Mouse (Mus musculus) megakaryocyte, embryonic 14.5 days (primary cell): ENCODE measurements around the gene Cadm1. TPM values are rescaled to one million over a fixed set of nuclear protein-coding genes. Genes with fewer than 3 reads are reported as not detected.

Source experiments
- H3K27me3 ChIP-seq: replicated peaks from 2 replicates; pipeline ENCODE3; 2012; ENCODE audit warnings: inconsistent platforms
- H3K36me3 ChIP-seq: replicated peaks from 2 replicates; pipeline ENCODE3; 2012; ENCODE audit warnings: low read length, inconsistent platforms, mixed read lengths
- H3K4me1 ChIP-seq: 2 replicates; pipeline ENCODE4 v1.6.1; 2012; ENCODE audit warnings: inconsistent platforms
- H3K4me3 ChIP-seq: replicated peaks from 2 replicates; pipeline ENCODE3; 2012; ENCODE audit warnings: moderate library complexity, mild to moderate bottlenecking, inconsistent platforms
- H3K9me3 ChIP-seq: 2 replicates; pipeline ENCODE4 v1.6.1; 2012; ENCODE audit warnings: inconsistent platforms
- FLI1 ChIP-seq: IDR thresholded peaks from 2 replicates; pipeline ENCODE4 v1.6.1; 2012; ENCODE audit warnings: low read length, inconsistent platforms, mixed read lengths
- GATA1 ChIP-seq: IDR thresholded peaks from 3 replicates; pipeline ENCODE4 v1.6.1; 2012; ENCODE audit warnings: mixed read lengths, low read length, inconsistent platforms, borderline replicate concordance
- polyA plus RNA-seq: library from polyadenylated mRNA; stranded (reverse); fragments of >175 nt; gene quantifications from 2 replicates; pipeline ENCODE4 v1.2.3, GENCODE M21; 2012; ENCODE audit warnings: low replicate concordance; ENCODE audit not compliant: insufficient read depth

Gene Cadm1
- polyA plus RNA-seq, 1 experiment: 3.8 TPM

GRCm38 (mm10) chr9:47652203-47652602, 122.2 kb downstream of the Cadm1 start:
- Histone ChIP-seq H3K4me3 (no peak overlapping the region), H3K4me1 (no peaks in the 10 kb centered on the region), H3K36me3 (no peaks in the 10 kb centered on the region), H3K27me3 (no peaks in the 10 kb centered on the region), H3K9me3 (0 out of 2 replicates have a peak, but pooled peaks cover 5% of the 10 kb centered on the region)
- TF ChIP-seq GATA1: no peak

- Histone ChIP-seq H3K4me3 (no peak overlapping the region), H3K36me3 (no peaks in the 10 kb centered on the region), H3K27me3 (no peaks in the 10 kb centered on the region), H3K4me1 (no peaks in the 10 kb centered on the region), H3K9me3 (0 out of 2 replicates have a peak, but pooled peaks cover 5% of the 10 kb centered on the region)
- TF ChIP-seq GATA1 (no peak), FLI1 (no peak)
Measured at GRCm38 (mm10) chr9:47652936-47653335, 123.0 kb downstream of the Cadm1 start.

- H3K27me3 ChIP-seq: no peaks in the 10 kb centered on the region
- H3K4me3 ChIP-seq: no peak overlapping the region
- H3K9me3 ChIP-seq: no peaks in the 10 kb centered on the region
- H3K4me1 ChIP-seq: no peaks in the 10 kb centered on the region
- H3K36me3 ChIP-seq: no peaks in the 10 kb centered on the region
- TF ChIP-seq FLI1 (no peak), GATA1 (no peak)
Measured at GRCm38 (mm10) chr9:47659366-47660090, 129.6 kb downstream of the Cadm1 start.

- H3K27me3 ChIP-seq: no peaks in the 10 kb centered on the region
- TF ChIP-seq FLI1 (no peak), GATA1 (no peak)
- H3K4me1 ChIP-seq: no peaks in the 10 kb centered on the region
- H3K36me3 ChIP-seq: no peaks in the 10 kb centered on the region
- H3K4me3 ChIP-seq: no peak overlapping the region
- no peaks in the 10 kb centered on the region for H3K9me3 ChIP-seq
Measured at GRCm38 (mm10) chr9:47661611-47662010, 131.6 kb downstream of the Cadm1 start.

- Histone ChIP-seq H3K36me3 (no peaks in the 10 kb centered on the region), H3K4me1 (no peaks in the 10 kb centered on the region), H3K9me3 (0 out of 2 replicates have a peak, but pooled peaks cover 5% of the 10 kb centered on the region), H3K4me3 (no peak overlapping the region), H3K27me3 (no peaks in the 10 kb centered on the region)
- TF ChIP-seq FLI1 (no peak), GATA1 (no peak)
Measured at GRCm38 (mm10) chr9:47669206-47669605, 139.2 kb downstream of the Cadm1 start.

- TF ChIP-seq FLI1: no peak
- no peak for TF ChIP-seq GATA1
- Histone ChIP-seq H3K4me1 (no peaks in the 10 kb centered on the region), H3K9me3 (0 out of 2 replicates have a peak, but pooled peaks cover 5% of the 10 kb centered on the region), H3K4me3 (no peak overlapping the region), H3K36me3 (no peaks in the 10 kb centered on the region), H3K27me3 (no peaks in the 10 kb centered on the region)
Measured at GRCm38 (mm10) chr9:47671617-47672016, 141.6 kb downstream of the Cadm1 start.

GRCm38 (mm10) chr9:47674766-47675713, 145.1 kb downstream of the Cadm1 start:
- no peaks in the 10 kb centered on the region for H3K4me1 ChIP-seq
- H3K36me3 ChIP-seq: no peaks in the 10 kb centered on the region
- no peak for TF ChIP-seq GATA1
- TF ChIP-seq FLI1: no peak
- no peaks in the 10 kb centered on the region for H3K27me3 ChIP-seq
- 0 out of 2 replicates have a peak, but pooled peaks cover 5% of the 10 kb centered on the region for H3K9me3 ChIP-seq
- no peak overlapping the region for H3K4me3 ChIP-seq

GRCm38 (mm10) chr9:47686881-47687280, 156.9 kb downstream of the Cadm1 start:
- Histone ChIP-seq H3K27me3 (no peaks in the 10 kb centered on the region), H3K9me3 (no peaks in the 10 kb centered on the region), H3K4me1 (no peaks in the 10 kb centered on the region), H3K4me3 (no peak overlapping the region), H3K36me3 (no peaks in the 10 kb centered on the region)
- TF ChIP-seq FLI1 (no peak), GATA1 (no peak)

GRCm38 (mm10) chr9:47687604-47688003, 157.6 kb downstream of the Cadm1 start:
- Histone ChIP-seq H3K27me3 (no peaks in the 10 kb centered on the region), H3K4me3 (no peak overlapping the region), H3K4me1 (no peaks in the 10 kb centered on the region), H3K36me3 (no peaks in the 10 kb centered on the region), H3K9me3 (no peaks in the 10 kb centered on the region)
- TF ChIP-seq FLI1 (no peak), GATA1 (no peak)

- Histone ChIP-seq H3K27me3 (no peaks in the 10 kb centered on the region), H3K36me3 (no peaks in the 10 kb centered on the region), H3K4me1 (no peaks in the 10 kb centered on the region), H3K4me3 (no peak overlapping the region), H3K9me3 (no peaks in the 10 kb centered on the region)
- TF ChIP-seq FLI1 (no peak), GATA1 (no peak)
Measured at GRCm38 (mm10) chr9:47688297-47688696, 158.3 kb downstream of the Cadm1 start.
